Mouse (Mus musculus): ENCODE measurements around the gene Gm648.
"Not testable (repeated sequence)": the region's sequence is repeated elsewhere in the genome, so short reads cannot be mapped to it uniquely, and the experiment has no call there.

Gm648 gene

DNA sequence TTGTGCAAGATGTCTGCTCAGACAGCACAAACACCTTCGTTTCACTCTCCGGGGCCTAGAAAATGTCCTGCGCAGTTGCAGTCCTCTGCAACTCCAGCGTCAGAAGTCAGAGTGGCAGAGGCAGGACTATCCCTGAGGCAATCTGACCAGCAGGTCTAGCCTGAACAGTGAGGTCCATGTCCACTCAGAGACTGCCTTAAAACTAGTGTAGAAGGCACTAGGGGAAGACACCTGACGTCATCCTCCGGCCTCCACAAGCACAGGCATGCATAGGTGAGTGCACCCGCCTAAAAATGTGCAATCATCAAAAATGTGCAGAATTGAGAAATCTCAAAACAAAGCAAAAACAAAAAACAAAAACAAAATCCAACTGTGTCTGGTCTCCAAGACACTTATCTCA is at the start of gene Gm648:
TSS of gene Gm648 (minus strand) at position 101 of the 400 bp plus-strand sequence.
- DNase-seq, result no peak

DNA sequence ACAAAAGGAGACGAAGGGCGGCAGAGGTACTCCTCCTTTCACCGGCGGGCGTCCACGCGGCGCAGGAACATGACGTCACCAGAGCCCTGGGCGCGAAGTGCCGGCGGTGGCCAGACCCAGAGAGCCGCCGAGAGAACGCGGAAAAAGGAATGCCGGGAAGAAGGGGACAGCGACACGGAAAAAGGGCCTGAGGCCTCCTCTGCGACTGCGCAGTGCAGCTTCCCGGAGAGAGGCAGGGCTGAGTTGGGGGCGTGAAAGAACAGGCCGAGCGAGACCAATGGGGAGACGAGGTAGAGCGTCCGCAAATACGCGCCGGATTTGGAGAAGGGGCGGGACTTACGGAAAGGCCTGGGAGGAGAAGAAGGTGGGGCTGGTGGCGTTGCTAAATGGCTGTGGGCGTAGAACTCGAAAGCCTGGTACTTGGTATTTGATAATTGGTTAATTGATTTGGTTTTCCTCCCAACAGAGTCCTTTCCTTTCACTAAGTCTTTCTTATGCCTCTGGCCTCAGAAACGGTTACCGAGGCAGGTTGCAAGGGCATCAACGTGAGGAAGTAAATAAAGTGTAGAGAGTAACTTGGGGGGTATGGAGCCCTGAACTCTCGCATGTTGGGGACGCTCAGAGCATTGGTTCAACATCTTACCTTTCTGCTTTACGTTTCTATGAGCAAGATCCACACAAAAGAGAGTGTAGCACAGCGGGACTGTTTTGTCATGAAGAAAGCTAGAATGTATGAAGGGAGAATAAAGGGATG is 48.7 kb upstream of the Gm648 start, which contains the start of gene Mmgt1:
TSS of gene Mmgt1 (minus strand) at position 183 of the 754 bp plus-strand sequence.
- DNase-seq, result peak; percentile 93

DNA sequence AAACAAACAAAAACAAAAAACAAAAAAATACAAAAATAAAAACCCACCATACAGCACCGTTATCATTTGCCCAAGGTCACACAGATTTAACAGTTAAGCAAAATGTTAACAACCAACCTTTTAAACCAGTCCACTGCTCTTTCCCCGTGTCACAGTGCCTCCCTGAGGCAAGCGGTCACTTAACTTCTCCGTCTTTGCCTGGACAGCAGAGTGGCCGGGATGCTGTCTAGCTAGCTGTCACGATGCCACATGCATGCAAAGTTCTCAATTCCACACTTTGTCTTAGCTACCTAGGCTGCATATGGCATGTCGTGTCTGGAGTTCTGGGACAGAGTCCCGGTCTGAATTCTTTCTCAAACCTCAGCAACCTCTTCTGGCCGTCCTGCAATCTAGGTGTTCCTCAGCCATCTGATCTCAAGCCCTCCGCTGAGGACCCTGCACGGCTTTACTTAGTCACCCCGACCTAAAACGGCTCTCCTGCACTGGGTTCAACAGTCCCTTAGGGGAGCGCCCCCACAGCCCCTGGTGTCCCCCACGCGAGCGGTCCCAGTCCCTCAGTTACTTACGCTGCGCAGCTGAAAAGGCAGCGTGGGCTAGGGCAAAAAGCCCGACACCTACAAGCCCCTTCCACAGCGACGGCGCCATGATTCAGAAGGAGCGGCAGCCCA is 47.9 kb upstream of the Gm648 start:
- peak; percentile 20 for DNase-seq

DNA sequence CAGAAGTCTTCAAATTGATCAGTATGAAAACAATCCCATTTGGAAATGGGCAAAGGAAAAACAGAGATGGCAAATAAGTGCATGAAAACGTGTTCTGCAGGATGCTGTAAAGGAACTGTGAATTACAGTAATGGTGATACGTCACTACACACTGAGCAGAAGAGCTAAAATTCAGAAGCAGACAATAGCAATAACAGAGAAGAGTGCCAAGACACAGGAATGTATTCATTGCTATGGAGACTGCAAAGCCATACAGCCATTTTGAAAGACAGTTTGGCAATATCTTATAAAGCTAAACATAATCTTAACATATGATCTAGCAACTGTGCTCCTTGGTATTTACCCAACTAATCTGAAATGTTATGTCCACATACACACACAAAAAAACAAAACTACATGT is 28.8 kb upstream of the Gm648 start:
- no peak for DNase-seq

DNA sequence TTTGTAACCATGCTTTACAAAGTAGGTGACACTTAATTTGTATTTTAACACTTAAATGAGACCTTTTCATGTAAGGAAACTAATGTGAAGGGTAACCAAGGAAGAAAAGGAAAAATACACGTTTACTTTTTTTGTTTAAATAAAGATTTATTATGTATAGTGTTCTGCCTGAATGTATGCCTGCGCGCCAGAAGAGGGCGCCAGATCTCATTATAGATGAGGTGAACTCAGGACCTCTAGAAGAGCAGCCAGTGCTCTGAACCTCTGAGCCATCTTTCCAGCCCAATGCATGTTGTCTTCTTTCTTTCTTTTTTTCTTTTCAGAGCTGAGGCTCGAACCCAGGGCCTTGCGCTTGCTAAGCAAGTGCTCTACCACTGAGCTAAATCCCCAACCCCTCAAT is 23.1 kb upstream of the Gm648 start:
- DNase-seq, result peak; percentile 19

DNA sequence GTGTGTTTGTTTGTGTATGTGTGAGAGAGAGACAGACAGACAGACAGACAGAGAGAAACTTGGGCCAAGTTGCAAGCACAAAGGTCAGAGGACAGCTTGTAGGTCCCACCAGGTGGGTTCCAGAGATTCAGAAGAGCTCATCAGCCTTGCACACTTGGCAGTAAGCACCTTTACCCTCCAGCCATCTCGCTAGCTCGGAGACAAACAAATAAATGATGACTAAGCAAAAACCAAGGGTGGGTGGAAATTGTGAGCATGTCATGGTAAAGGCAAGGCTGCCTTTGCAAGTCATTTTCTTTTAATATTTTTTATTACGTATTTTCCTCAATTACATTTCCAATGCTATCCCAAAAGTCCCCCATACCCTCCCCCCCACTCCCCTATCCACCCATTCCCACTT is 4.2 kb upstream of the Gm648 start:
- no peak for DNase-seq

DNA sequence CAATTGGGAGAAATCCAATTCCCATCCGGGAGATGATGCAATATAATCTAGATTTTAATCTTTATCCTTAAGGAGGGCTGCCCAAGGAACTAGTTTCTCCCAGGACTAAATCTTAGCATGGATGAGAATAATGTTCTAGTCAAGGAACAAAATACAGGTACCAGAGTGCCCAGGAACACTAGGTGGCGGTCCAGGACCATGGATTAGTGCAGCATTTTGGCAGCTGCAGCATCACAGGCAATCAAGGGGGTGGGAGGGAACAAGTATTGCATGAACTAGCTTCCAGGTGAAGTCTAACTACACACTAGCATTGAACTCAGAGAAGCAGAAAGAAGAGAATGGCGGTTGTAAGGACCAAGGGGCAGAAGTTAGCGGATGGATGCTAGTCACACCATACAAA is 12.2 kb downstream of the Gm648 start:
- peak; percentile 6 for DNase-seq

DNA sequence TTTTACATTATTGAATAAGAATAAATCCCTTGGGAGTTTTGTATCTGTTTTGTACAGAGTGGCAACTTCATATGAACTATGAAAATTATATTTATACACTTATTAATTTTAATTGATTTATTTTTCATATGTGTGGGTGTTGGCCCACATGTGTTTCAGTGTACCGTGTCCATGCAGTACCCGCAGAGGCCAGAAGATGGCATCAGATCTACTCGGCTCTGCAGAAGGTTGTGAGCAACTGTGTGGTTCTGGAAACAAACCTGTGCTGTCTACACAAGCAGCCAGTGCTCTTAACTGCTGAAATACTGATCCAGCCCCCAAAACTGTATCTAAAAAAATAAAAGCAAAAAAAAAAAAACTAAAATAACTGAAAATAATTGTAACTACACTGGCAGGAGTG is 18.1 kb downstream of the Gm648 start:
- peak; percentile 65 for DNase-seq

DNA sequence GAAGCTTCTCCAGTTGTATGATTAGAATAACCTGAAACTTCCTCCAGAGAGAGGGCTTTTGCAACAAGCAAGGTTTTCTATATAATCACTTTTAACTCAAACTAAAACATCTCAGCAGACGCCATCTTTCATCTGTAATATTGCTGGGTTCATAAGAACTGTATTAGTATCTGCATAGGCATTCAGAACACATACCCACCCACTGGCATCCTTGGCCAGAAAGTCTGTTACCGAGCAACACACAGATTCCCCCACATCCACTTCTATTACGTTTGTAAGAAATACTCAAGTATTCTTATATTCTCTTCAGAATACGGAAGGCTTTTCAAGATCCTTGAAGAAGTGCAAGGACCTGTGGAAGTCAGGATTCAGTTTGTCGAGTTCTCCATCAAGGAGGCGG is 25.0 kb downstream of the Gm648 start, which contains the start of gene Gm10477:
TSS of gene Gm10477 (plus strand) at position 301 of the 400 bp plus-strand sequence.
- not testable (repeated sequence) for DNase-seq

DNA sequence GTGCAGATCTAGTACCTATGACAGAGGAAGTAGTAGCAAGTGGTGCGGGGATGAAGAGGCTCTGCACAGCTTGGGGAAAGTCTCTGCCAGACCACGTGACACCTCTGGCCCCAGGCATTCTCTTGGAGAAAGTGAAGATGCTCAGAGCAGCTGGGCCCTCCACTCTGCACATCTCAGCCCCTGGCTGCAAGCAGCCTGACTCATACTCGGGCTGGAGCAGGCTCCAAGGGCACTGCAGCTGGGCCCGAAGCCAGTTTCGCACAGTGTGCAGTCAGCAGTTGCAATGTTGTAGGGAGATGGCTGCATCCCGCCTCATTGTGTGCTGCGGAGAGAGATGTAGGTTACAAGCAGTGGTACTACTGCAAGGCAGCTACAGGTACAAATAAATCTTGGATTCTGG is 52.2 kb downstream of the Gm648 start:
- DNase-seq, result no peak

Measured in liver (tissue).